Mouse (Mus musculus): ENCODE measurements around the gene Ppp6r3. TPM values are rescaled to one million over a fixed set of nuclear protein-coding genes. Genes with fewer than 3 reads are reported as not detected.
"Not testable (repeated sequence)": the region's sequence is repeated elsewhere in the genome, so short reads cannot be mapped to it uniquely, and the experiment has no call there.

Gene Ppp6r3
- polyA plus RNA-seq, 1 experiment from 2014 or later: 56.3 TPM

DNA sequence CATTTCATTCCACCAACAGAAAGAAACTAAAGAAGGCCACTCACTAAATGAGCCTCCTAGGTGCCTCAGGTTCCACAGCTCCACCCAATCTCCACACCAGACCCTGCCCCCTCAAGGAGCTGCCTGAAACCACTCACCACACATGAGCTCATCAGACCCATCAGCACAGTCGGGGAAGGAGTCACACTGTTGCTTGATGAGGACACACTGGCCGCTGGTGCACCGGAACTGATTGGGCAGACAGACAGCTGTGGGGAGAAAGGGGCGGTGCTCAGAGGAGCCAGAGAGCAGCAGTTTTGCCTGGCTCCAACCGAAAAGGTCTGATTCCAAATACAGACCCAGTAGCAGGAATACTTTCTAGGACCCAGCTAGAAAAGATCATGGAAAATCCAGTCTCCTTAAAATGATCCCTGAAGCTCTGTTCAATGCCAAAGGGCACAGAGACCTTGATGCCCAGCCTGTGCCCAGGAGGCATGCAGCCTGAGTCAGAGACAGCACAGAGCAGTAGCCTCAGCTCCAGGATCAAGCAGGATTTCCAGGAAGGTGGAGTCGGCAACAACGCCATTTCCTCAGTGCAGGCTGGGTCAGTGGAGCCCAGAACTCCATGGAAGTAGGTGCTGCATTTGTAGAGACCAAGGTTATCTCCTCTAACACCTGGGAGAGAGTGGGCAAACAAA, 18.0 kb upstream of the Ppp6r3 start:
- Histone ChIP-seq H3K4me1 (replicated peaks) (no peaks in the 10 kb centered on the region), H3K9me3 (no peaks in the 10 kb centered on the region), H3K36me3 (peaks cover 50% of the 10 kb centered on the region), H3K9ac (no peak overlapping the region), H3K27me3 (no peaks in the 10 kb centered on the region), H3K27ac (replicated peaks) (no peak overlapping the region), H3K4me2 (no peak overlapping the region), H3K4me3 (no peak overlapping the region)
- no peak for ATAC-seq (ENCODE audit: low read depth)
- 86% methylated on average over 7 of the region's 7 CpGs for WGBS

DNA sequence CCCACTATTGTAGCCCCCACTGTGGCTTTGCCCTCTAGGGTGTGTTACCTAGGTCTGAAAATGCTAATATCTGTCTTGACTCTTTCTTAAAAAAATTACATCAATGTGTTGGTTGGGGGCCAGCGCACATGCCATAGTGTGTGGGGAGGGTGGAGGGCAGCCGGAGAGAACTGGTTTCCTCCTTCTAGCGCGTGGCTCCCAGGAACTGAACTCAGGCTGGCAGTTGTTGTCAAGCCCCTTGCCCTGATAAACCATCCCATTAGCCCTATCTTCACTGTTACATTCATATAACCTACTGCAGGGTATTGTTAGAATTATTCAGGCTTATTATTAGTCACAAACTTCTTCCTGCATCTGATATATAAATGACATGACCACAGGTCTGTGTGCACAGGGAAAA, 14.4 kb upstream of the Ppp6r3 start:
- H3K9ac ChIP-seq: no peak overlapping the region
- H3K36me3 ChIP-seq: peaks cover 40% of the 10 kb centered on the region
- no peaks in the 10 kb centered on the region for H3K4me1 ChIP-seq (replicated peaks)
- H3K27ac ChIP-seq (replicated peaks): no peak overlapping the region
- no peak overlapping the region for H3K4me2 ChIP-seq
- H3K27me3 ChIP-seq: no peaks in the 10 kb centered on the region
- no peak for ATAC-seq (ENCODE audit: low read depth)
- no peak overlapping the region for H3K4me3 ChIP-seq
- no peaks in the 10 kb centered on the region for H3K9me3 ChIP-seq
- WGBS: 98% methylated on average over 4 of the region's 4 CpGs

DNA sequence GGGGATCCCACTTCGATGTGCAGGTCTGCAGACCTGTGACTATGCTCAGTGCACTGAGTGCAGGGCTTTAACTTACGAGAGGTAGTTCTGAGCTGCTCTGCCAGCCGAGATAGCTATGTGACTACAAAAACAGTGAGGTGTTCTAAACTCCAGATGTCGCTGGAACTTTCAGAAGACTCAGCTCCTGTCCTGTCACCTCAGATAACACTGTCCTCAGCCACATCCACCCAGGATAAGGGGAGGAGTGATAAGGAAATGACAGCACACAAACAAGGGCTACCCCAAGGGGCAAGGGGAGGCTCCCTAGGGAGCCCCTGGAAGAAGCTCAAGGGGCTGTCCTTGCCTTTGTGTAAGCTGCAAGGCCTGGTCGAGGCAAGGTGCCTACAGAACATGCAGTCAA, 14.0 kb upstream of the Ppp6r3 start:
- no peak for ATAC-seq (ENCODE audit: low read depth)
- H3K4me2 ChIP-seq: no peak overlapping the region
- no peak overlapping the region for H3K27ac ChIP-seq (replicated peaks)
- 92% methylated on average over 5 of the region's 5 CpGs for WGBS
- H3K36me3 ChIP-seq: peaks cover 36% of the 10 kb centered on the region
- H3K27me3 ChIP-seq: no peaks in the 10 kb centered on the region
- H3K4me3 ChIP-seq: no peak overlapping the region
- H3K9ac ChIP-seq: no peak overlapping the region
- H3K9me3 ChIP-seq: no peaks in the 10 kb centered on the region
- no peaks in the 10 kb centered on the region for H3K4me1 ChIP-seq (replicated peaks)

DNA sequence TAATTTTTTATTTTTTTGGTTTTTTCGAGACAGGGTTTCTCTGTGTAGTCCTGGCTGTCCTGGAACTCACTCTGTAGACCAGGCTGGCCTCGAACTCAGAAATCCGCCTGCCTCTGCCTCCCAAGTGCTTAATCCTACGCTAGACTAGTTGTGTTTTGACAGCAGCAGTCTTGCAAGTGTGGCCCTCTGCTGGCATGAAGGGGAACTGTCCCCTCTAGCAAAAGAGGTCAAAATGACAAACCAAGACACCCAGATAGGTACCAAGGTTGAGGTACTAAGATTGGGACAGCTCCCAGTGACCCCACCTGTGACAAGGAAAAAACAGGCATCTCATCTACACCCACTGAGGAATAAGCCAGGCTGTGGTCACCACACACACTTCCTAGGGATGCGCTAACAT, 12.2 kb upstream of the Ppp6r3 start:
- H3K4me2 ChIP-seq; H3K9me3 ChIP-seq; ATAC-seq (ENCODE audit: low read depth); H3K27ac ChIP-seq (replicated peaks); H3K9ac ChIP-seq; H3K4me3 ChIP-seq; H3K27me3 ChIP-seq; H3K4me1 ChIP-seq (replicated peaks): not testable (repeated sequence)
- H3K36me3 ChIP-seq: peaks cover 40% of the 10 kb centered on the region
- 94% methylated on average over 5 of the region's 5 CpGs for WGBS

DNA sequence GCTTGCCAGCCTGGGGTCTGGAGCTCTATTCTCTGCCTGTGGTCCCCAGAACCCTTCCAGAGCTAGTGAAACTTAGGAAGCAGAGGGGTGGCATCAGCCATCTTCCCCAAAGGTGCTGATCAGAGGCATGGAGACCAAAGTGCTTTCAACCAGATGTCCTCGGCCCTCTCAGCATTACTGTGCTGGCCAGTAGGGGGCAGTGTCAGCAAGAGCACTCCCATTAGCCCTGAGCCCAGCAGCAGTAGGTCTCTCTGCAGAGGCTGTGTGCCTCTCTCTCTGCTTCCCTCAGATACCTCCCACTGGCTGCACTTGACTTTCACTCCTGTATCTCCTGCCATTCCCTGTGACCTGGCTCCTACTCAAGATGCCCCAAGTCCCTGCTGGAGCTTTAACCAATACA, 11.0 kb upstream of the Ppp6r3 start:
- Histone ChIP-seq H3K36me3 (peaks cover 34% of the 10 kb centered on the region), H3K9me3 (no peaks in the 10 kb centered on the region), H3K27me3 (no peaks in the 10 kb centered on the region), H3K9ac (no peak overlapping the region), H3K4me1 (replicated peaks) (no peaks in the 10 kb centered on the region), H3K4me2 (no peak overlapping the region), H3K27ac (replicated peaks) (no peak overlapping the region), H3K4me3 (no peak overlapping the region)
- 40% methylated on average over 1 of the region's 1 CpGs for WGBS
- no peak for ATAC-seq (ENCODE audit: low read depth)

DNA sequence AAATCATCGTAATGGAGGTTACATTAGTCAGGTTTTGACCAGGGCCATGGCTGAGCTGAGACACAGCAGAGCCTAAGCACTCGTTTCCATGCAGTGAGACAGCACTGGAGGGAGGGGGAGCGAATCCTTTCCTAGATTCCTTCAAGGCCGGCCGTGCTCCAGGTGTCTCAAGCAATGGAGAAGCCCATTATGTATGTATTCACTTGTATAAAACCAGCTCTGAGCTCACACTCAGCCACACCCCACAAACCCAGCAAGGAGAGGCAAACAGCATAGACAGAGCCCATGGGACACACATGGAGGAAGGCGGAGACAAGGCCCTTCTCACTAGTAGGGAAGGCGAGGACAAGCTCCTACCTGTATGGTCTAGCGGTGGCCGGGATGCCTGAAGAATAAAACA, 10.5 kb upstream of the Ppp6r3 start:
- H3K36me3 ChIP-seq: peaks cover 29% of the 10 kb centered on the region
- H3K4me1 ChIP-seq (replicated peaks): no peaks in the 10 kb centered on the region
- 92% methylated on average over 9 of the region's 9 CpGs for WGBS
- H3K27ac ChIP-seq (replicated peaks): no peak overlapping the region
- no peaks in the 10 kb centered on the region for H3K9me3 ChIP-seq
- no peak overlapping the region for H3K4me3 ChIP-seq
- ATAC-seq (ENCODE audit: low read depth): no peak
- H3K9ac ChIP-seq: no peak overlapping the region
- no peaks in the 10 kb centered on the region for H3K27me3 ChIP-seq
- no peak overlapping the region for H3K4me2 ChIP-seq

DNA sequence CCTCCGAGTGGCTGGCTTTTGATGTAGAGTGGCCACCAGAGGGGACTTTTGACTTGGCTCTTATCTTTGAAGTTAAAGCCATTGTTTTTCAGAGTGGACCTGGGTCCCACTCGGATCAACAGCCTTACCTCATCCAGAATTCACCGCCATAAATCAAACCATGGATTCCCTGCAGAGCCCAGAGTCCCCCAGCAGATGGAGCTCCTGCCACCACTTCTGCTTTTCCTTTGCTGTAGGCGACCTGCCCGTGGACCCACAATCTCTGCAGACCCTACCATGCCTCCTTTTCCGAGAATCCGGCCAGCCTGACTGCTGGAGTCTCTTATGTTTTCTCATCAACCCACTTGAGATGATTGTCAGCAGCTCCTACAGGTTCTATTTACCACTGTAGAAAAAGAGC, 5.8 kb upstream of the Ppp6r3 start:
- H3K4me1 ChIP-seq (replicated peaks): peaks cover 8% of the 10 kb centered on the region
- no peak overlapping the region for H3K27ac ChIP-seq (replicated peaks)
- peaks cover 8% of the 10 kb centered on the region; the same call in 1 of the 2 replicates for H3K36me3 ChIP-seq
- WGBS: 34% methylated on average over 7 of the region's 7 CpGs
- ATAC-seq (ENCODE audit: low read depth): no peak
- no peaks in the 10 kb centered on the region for H3K9me3 ChIP-seq
- H3K4me3 ChIP-seq: no peak overlapping the region
- no peak overlapping the region for H3K4me2 ChIP-seq
- no peaks in the 10 kb centered on the region for H3K27me3 ChIP-seq
- no peak overlapping the region for H3K9ac ChIP-seq

DNA sequence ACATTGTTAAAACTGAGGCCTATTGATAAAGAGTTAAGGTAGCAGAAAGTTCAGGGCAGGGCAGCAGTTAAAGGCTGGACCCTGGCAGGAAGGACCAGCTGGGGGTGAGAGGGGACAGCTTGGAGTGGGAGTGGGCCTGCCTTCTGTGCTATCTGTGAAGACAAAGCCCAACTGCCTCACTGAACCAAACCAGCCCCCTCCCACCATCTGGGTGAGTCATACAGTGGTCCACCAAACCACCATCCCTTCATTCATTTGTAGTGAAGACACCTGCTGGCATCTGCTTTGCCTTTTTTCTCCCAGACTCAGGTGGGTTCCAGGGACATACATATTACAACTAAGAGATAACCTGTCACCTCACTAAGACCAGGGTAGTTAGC, 2.4 kb upstream of the Ppp6r3 start:
- H3K36me3 ChIP-seq: no peaks in the 10 kb centered on the region
- H3K4me2 ChIP-seq: no peak overlapping the region
- no peak for ATAC-seq (ENCODE audit: low read depth)
- H3K9me3 ChIP-seq: no peaks in the 10 kb centered on the region
- no peaks in the 10 kb centered on the region for H3K27me3 ChIP-seq
- H3K27ac ChIP-seq (replicated peaks): no peak overlapping the region
- peaks cover 27% of the 10 kb centered on the region for H3K4me1 ChIP-seq (replicated peaks)
- no peak overlapping the region for H3K9ac ChIP-seq
- H3K4me3 ChIP-seq: no peak overlapping the region

DNA sequence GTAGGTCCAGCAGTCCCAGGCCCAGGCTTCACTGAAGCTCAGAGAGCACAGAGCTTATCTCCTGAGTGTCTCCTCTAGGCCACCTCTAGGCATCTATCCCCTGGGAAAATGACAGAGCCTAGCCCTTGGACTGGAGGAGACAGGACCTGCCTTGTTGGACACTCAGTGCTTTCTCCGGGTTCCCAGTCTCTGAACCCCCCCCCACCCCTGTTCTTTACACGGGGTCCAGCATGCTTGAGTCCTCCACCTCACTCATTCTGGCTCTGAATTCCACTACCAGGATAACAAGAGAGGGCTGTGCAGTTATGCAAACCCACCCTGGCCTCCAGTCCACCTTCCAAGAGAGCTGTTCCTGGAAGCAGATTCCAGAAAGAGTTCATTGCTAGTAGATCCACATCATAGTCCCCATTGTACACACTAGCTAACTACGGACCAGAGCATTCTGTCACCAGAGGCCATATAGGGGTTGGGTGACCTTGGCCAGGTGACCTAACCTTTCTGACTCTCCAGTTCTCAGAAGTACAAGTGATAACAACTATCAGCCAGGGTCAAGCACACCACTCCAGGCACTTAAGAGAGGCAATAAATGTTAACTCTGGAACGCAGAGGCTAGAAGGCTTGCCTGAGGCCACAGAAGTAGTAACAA, 1.8 kb upstream of the Ppp6r3 start:
- 89% methylated on average over 4 of the region's 4 CpGs for WGBS
- 0 out of 2 replicates have a peak overlapping the region, but pooled peaks have one; percentile 95 for H3K27ac ChIP-seq (replicated peaks)
- peaks cover 27% of the 10 kb centered on the region for H3K4me1 ChIP-seq (replicated peaks)

DNA sequence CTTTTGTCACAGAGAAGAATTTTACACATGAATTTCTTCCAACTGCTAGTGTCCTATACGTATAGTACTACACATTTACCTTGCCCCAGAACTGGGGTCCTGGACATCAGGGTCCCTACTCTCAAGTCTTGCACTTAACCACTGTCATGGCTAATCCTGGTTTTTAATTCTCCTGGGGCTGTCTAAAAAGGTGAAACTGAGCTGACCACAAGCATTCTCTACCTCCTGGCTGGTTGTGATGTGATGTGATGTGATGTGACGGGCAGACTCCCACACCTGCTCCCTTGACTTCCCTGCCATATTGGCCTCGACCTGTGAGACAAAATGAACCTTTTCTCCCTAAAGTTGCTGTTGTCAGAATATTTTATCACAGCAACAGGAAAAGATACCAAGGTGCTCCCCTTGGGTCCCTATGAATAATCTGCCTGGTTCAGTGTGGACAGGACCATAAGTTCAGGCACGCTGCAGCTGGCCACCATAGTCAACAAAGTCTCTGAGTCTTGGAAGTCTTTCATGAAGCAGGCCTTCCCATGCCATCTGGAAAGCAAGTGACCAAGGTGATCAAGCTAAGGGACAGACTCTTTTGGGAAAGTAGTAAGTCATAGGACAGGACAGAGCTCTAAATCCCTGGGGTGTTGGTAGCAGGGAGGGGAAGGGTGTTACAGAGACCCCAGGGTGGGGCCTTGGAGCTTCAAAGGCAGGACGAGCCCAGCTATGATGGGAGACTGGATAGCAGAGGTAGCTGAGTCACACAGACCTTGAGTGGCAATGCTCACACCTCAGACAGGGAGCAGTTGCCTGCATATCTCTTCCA, 1.1 kb upstream of the Ppp6r3 start:
- Histone ChIP-seq H3K4me1 (replicated peaks) (peaks cover 27% of the 10 kb centered on the region), H3K36me3 (no peaks in the 10 kb centered on the region), H3K4me3 (peak overlapping the region; percentile 90), H3K27ac (replicated peaks) (peak overlapping the region; percentile 95), H3K27me3 (no peaks in the 10 kb centered on the region), H3K4me2 (peak overlapping the region; percentile 50), H3K9ac (peak overlapping the region; percentile 66; the same call in 1 of the 2 replicates), H3K9me3 (no peaks in the 10 kb centered on the region)
- 64% methylated on average over 5 of the region's 5 CpGs for WGBS
- ATAC-seq (ENCODE audit: low read depth): no peak; the same call in 1 of the 2 replicates

More for the DNA sequence above, 1.8 kb upstream of the Ppp6r3 start:
- H3K9ac ChIP-seq: no peak overlapping the region
- no peaks in the 10 kb centered on the region for H3K36me3 ChIP-seq
- no peak overlapping the region for H3K4me2 ChIP-seq
- no peaks in the 10 kb centered on the region for H3K27me3 ChIP-seq
- H3K4me3 ChIP-seq: no peak overlapping the region
- ATAC-seq (ENCODE audit: low read depth): no peak
- H3K9me3 ChIP-seq: no peaks in the 10 kb centered on the region

DNA sequence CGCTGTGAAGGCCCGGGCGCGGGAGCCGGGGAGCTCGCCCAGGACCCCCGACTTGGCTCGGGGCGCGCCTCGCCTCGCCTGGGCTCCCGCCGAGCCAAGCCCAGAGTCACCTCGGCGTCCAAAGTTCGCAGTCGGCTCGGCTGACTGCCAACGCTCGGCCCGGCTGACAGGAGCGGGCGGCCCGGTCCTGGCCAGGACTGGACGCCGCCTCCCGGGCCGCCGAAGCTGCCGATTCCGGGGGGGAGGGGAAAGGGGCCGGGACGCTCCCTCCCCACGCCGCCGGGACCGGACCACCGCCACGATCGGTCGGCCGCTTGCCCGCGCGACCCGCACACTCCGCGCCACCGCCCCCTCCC, 295 bp downstream of the Ppp6r3 start:
- no peaks in the 10 kb centered on the region for H3K36me3 ChIP-seq
- ATAC-seq (ENCODE audit: low read depth): peak; percentile 36

DNA sequence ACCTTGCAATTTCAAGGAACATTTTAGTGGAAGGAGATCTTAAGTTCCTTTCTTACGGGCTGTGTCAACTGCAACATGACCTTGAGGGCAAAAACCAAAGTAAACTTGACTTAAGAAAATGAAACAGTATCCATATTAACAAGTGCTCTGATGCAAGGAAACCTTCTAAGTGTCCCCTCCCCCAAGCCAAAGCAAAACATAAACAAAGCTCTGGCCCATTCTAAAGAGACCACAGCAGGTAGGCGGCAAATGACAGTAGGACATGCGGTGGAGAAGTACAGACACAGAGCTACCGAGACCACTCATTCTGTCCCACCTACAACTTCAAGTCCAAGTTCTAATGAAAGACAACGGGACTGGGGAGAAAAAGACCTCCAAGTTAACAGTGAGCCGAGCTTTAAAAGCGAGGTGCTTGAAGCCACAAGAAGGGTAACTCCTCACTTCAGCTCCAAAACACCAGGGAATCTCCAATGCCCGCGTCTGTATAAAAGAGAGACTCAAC, 905 bp downstream of the Ppp6r3 start:
- no peaks in the 10 kb centered on the region for H3K36me3 ChIP-seq
- H3K27me3 ChIP-seq: no peaks in the 10 kb centered on the region
- WGBS: 3% methylated on average over 9 of the region's 9 CpGs
- H3K9me3 ChIP-seq: no peaks in the 10 kb centered on the region
- H3K4me3 ChIP-seq: peak overlapping the region; percentile 90
- H3K4me2 ChIP-seq: peak overlapping the region; percentile 92
- H3K4me1 ChIP-seq (replicated peaks): peaks cover 27% of the 10 kb centered on the region
- peak overlapping the region; percentile 90 for H3K9ac ChIP-seq
- H3K27ac ChIP-seq (replicated peaks): peak overlapping the region; percentile 95
- no peak for ATAC-seq (ENCODE audit: low read depth)

More for the DNA sequence above, 295 bp downstream of the Ppp6r3 start:
- H3K27ac ChIP-seq (replicated peaks): peak overlapping the region; percentile 95
- 0% methylated on average over 44 of the region's 50 CpGs for whole genome bisulfite sequencing
- H3K9ac ChIP-seq: peak overlapping the region; percentile 90
- H3K4me2 ChIP-seq: peak overlapping the region; percentile 92
- peak overlapping the region; percentile 90 for H3K4me3 ChIP-seq
- no peaks in the 10 kb centered on the region for H3K9me3 ChIP-seq
- peaks cover 27% of the 10 kb centered on the region for H3K4me1 ChIP-seq (replicated peaks)
- no peaks in the 10 kb centered on the region for H3K27me3 ChIP-seq
